Mouse (Mus musculus) frontal cortex, adult 2 months (tissue): ENCODE data around the gene Gm20388. TPM values are rescaled to one million over a fixed set of nuclear protein-coding genes. Genes with fewer than 3 reads are reported as not detected.

Experiments
- DNase-seq, 2 experiments: peaks; one replicate each; pipeline ENCODE4 v3.0.0; 2022; ENCODE audit warnings: low spot score in 1 of 2; ENCODE audit errors: extremely low spot score in 1 of 2
- polyA plus RNA-seq: library from polyadenylated mRNA; depleted of rRNA; stranded (reverse); fragments of >200 nt; gene quantifications from 2 replicates; pipeline ENCODE4 v1.2.3, GENCODE M21; 2012

Gm20388 gene
- polyA plus RNA-seq, 1 experiment = 22.2 TPM

DNA sequence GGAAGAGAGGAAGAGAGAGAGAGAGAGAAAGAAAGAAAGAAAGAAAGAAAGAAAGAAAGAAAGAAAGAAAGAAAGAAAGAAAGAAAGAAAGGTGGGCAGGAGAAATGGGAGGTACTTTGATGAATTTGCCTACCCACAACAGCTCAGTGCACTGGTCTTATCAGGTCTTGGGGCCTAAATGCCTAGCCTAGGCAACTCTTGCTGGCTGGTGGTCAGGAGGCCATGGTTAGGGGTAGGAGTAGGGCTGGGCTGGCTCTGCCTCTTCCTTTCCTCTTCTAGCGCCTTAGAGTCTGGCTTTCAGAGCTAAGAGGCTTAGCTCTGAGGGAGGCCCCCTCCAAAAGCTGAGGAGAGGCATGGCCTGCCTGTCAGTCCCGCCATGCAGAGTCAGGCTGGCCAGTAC, 713.0 kb downstream of the Gm20388 start:
- no peak for DNase-seq

DNA sequence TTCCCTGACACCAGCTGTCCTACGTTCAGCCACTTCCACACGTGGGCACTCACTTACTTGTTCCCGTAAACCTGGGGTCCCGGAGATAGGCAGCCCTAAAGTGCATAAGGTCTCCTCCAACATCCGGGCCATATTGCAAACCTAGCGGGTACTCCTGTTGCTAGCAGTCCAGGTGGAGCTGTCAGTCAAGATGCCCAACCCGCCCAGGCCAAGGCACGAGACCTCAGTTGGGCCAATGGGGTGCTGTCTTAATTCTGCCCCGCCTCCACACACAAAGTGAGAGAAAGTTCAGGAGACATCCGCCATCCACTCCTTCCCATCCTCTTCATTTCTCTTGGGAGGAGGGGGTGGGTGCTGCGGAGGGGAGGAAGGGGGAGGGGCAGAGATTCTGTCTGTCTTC, 715.8 kb downstream of the Gm20388 start:
- DNase-seq = no peak

DNA sequence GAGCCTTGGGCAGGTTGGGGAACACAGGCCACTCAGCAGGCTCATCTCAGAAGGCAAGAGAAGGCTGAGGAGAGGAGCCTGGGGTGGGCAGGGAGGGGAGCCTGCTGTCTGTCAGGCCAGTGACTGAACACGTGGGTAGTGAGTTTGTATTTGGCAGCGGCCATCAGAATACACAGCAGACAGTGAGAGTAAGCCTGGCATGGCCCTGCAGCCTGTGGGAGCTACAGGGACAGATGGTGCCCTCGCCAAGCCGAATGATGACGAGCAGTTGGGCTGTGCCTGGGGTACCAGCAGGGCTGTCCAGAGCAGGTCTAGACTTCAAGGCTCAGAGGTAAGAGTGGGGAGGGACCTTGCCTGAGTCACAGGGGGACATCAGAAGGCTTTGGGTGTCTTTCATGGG, 716.7 kb downstream of the Gm20388 start:
- no peak for DNase-seq

DNA sequence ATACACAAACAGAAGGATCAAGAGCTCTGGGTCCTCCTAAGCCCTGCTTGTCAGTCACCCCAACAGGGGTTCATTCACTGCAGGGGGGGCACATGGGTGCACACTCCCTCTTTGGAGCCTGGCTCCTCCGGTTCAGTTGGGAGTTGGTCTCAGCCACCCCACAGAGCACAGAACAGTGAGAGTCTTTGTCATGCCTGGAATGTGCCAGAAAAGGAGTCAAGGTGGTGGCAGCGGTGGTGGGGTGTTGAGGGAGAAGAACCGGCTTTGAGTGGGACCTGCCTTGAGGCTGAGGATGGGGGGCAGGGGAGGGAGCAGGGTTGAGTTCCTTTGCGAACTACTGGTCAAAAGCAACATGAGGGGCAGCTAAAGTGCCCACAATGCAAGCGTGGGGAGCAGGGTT, 719.4 kb downstream of the Gm20388 start:
- no peak for DNase-seq

DNA sequence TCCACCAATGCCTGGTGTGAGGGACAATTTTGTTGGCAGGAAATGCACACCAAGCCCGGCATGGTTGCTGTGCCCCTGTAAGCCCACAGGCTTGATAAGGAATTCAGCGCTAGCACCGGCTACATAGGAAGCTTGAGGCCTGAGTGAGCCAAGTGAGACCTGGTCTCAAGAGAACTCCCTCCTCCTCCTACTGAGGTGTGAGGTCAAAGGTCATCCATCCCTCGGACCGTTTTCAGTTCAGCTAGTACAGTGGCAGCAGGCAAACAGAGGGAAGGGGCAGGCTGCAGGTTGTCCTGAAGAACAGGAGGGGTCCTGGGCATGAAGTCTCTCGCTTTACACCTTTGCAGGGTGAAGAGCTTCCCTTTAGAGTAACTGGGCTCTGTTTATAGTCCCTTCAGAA, 720.2 kb downstream of the Gm20388 start:
- no peak for DNase-seq

DNA sequence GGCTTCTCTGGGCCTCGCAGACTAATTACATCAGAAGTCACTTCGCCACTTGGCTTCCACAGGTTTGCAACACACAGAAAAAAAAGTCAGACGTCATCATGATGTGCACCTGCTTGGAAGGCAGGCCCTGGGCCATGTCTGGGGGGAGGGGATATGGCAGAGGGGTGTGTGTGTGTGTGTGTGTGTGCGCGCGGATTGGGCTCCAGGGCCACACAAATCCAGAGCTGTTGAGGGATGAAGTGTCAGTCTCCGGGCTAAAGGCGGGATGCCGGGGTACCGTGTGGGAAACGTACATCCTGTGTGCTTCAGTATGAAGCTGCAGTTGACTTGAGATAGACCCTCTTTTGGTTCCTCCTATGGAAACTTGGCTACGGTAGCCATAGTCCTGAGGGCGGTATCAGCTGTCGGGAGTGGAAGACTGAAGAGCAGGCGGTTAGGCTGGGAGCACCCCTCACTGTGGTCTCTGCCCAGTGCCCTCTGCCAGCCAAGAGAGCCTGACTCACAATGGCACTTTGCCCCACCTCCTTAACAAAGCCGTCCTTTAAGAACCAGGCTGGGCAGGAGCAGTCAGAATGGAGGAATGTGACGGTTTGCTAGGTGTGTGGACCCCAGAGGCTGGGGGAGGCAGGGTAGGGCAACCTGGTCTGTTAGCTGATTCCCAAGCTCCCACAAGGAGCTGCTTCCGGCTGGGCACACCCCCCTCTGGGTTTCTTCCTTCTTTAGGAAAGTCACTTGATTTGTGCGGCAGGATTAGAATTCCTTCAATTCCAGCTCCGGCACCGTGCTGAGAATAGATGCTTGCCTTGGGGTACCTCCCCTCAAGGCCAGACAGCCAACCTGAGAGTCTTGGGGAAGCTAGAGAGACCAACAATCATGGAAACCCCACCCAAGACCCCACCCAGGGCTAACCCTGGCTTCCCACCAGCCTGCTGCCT, 721.1 kb downstream of the Gm20388 start:
- no peak for DNase-seq

DNA sequence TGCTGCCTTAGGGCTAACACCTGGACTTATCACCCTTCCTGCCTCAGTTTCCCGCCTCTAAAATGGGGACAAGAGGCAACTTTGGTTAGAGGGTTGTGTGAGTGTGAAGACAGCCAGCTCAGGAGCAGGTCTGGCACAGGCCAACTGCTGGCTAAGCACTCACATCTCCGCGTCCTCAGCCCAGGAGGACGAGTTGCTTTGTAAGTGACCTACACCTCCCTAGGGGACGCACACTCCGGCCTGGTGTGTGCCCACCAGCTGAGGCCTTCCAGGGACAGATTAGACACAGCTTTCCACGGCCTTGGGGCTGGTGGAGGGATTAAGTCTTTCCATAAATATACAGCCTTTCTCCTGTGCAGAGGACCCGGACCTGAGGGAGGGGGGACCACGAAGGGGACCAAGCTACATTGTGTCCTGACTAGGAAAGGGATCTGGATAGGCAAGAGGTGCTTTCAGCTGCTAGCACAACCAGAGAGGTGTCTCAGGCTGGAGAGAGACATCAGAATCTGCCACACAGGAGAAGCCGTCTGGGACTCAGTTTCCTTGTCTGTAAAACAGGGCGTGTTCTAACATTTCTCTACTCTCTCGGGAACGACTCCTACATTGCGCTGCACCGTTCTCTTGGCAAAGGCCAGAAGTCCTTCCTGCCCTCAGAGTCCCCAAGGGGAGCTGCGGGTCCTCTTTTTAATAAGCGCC, 722.5 kb downstream of the Gm20388 start:
- no peak for DNase-seq

DNA sequence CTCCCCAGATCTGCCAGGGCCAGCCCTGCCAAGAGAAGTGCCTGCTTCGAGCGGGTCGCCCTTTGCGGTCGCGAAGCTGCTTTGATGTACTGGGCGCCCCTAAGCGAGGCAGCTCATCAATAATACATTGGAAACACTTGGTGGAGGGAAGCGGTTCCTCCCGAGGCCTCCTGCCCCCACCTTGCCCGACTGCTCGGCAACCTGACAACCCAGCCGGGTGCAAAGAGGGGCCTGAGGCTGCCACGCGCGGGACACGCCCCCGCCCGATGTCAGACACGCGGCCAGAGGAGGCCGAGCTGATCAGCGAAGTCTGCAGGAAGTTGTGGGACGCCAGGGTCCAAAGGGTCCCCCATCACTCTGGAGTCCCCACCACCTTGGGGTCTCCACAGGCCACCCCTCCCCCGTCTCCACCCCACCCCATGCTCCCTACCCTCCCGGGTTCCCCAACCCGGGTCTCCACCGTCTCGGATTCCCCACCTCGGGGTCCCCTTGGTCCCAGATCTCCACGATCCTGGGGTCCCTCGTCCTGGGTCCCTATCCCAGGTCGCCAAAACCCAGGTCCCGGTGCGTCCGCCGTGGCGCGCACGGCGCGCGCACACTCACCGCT, 723.1 kb downstream of the Gm20388 start:
- DNase-seq = no peak

DNA sequence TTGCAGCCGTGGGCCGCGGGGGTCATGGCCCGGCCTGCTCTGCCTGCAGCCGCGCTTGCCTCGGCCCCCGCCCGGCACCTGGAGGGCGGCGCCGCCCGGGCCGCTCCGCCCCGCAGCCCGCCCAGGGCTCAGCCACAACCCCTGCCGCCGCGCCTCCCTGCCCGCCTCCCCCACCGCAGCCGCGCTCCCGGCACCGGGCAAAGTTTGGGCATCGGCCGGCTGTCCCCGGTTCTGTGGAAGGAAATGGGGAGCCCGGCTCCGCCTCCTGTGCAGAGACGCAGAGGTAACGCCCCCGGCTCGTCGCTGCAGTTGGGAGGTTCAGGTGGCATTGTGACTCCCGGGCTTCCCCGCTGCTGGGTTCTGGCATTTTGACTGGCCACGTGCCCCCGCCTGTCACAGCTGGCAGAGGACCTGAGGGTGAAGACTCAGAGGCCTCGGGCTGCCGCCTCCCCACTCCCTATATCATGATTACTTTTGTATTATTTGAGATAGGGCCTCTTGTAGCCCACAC, 723.7 kb downstream of the Gm20388 start:
- DNase-seq = peak in 1 of 2 experiments; percentile 45

DNA sequence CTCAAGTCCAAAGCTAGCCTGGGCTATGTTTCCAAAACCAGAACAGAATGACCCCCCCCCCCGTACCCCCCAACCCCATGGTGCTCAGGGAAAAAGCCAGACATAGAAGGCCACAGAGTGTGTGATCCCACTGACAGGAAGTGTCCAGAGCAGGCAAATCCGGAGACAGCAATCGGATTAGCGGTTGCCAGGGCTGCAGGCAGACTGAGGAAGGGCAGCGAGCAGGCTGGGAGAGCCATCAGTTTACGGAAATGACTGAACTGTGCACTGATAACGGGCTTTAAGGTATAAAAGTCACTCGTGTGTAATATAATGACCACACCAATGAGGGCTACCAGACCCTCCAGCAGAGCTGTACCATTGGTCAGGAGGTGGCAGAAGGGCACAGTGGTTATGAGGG, 730.6 kb downstream of the Gm20388 start:
- no peak for DNase-seq

DNA sequence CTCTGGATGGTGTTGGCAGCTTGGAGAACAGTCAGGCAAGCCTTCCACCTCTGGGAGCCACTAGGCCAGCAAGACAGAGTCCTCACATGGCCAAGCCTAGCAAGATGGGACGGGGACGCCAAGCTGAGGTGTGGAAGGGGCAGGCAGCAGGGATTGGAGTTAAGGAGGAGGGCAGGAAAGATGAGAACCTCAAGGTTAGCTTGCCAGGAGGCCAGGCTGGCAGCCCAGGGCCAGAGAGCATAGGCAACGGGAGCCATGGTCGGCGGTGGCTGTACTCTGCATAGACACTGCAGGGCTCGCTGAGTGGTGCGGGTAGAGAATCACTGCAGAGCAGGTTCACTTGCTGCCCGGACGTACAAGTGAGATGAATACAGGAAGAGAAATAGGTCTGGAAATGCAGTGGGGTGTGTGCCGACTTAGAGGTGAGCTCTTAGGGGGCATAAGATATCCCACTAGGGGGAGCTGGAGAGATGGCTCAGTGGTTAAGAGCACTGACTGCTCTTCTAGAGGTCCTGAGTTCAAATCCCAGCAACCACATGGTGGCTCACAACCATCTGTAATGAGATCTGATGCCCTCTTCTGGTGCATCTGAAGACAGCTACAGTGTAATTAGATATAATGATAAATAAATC, 731.5 kb downstream of the Gm20388 start:
- DNase-seq = no peak

DNA sequence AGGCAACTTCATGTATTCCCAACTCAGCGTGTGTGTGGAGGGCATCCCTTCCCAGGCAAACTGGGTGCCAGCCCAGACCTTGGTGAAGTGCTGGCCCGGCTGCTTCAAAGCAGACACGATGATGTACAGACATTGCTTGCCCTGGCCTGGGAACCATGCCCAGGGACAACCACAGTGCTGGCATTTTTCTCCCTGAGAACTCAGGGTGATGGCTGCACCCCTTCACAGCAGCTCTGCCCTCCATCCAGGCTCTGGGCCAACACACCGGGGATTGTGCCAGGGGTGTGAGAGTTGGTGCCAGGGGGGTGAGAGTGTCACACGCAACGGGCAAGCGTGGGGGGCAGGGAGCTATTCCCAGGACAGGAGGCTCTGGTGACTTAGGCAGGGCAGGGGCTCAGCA, 734.0 kb downstream of the Gm20388 start:
- peak; percentile 55 to 81 for DNase-seq

DNA sequence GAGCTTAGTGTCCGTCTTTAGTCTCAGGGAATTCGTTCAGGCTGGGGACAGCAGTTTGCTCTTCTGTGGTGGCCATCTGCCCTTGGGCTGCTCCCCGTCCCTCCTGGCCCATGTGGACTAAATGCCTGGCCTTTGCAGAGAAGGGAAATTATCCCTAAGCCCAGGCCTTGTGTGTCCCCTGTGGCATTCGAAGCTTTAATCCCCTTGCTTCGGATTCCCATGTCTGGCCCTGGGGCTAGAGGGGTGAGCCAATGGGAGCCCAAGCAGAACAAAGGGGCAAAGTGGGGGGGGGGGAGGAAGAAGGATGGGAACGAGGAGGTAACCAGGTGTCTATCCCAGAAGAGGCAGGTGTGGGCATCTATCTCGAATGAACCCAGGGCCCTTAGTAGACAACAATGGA, 736.9 kb downstream of the Gm20388 start, which contains the start of gene 1190005I06Rik:
Gene 1190005I06Rik, minus strand, starts transcription at position 101 of the 400 bp plus-strand sequence.
- no peak for DNase-seq

DNA sequence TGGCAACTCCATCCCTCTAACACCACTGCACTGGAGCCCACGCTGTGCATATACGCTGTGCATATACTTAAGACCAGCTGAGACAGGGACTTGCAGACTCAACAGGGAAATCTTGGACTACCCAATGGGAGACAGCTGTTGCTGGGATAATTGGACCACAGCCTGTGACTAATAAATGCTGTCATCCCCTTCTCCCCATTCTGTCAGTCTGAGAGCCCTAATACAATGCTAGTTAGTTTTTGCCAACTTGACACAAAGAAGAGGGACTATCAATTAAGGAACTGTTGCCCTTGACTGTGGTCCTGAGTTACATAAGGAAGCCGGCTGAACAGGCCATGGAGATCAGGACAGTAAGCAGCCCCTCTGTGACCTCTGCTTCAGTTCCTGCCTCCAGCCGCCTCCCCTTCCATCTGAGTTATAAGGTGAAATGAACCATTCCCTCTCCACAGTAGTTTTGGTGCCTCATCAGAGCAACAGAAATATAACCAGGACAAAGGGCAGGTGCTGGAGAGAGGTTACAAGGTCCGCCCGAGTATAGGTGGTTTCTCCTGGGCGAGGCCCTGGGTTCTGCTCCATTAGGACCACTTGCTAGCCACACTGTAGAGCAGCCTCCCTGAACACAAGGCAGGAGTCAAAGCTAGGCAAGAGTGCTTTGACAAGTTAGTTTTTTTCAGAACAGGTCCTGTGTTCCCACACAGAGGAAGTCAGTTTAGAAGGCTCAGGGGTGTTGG, 745.8 kb downstream of the Gm20388 start:
- no peak for DNase-seq

DNA sequence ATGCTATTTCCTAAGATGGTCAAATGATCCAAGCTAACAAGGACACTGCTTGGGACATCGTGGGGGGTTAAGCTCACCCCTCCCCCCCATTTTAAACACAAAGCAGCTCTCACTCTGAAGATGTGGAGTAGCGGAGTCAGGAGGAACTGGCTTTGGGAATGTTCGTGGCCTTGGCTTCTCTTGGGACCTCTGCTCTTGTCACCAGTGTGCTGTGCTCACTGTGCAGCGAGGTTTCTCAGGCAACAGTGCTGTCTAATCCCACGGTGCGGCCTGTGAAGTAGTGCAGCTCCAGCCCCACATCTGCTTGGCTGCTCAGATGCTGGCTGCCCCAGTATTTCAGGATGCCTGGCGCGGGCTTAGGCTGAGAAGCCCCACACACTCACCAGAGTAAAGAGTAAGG, 746.8 kb downstream of the Gm20388 start:
- DNase-seq = no peak

DNA sequence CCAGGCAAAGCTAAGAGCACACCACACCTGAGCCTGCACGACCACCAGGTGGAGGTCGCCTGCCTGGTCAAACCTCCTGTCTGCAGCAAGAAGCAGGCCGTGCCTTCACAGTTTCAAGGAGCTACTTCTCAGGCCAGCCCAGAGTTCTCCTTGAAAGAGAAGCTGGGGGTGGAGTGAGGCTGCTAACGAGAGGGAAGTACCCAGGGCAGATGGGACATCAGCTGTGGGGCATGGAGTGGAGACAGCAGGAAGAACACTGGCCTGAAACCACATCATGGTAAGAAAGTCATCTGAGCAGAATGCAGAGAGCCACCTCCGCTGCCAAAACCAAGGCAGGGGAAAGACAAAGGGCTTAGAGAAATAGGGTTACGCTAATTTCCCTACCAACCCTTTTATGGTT, 753.9 kb downstream of the Gm20388 start:
- DNase-seq = no peak

DNA sequence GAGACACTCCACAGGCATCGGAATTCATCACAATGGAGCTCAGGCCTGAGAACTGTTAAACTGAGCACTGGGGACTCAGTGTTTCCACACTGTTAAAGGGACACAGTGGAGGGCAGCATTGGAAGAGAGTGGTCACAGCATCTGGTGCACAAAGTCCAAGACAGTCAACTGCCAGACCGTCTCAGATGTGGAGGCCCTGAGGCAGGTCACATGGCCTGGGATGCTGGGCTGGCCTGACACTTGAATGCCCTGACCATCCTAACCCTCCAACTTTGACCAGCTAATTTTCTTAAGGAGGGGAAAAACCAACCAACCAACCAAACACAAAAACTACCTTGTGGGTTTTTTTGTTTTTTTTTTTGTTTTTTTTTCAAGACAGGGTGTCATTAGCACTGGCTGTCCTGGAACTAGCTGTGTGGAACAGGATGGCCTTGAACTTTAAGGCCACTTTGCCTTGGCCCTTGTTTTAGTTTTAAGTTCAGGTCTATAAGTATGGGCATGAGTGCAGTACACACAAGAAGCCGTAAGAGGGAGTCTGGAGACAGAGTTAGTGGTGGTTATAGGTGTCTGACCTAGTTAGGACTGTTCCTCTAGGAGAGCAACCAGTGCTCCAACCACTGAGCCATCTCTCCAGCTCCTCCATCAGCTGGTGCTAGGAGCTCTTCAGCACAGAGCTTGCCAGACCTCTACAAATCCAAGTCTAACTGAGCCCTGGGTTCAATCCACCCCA, 755.2 kb downstream of the Gm20388 start:
- no peak for DNase-seq

DNA sequence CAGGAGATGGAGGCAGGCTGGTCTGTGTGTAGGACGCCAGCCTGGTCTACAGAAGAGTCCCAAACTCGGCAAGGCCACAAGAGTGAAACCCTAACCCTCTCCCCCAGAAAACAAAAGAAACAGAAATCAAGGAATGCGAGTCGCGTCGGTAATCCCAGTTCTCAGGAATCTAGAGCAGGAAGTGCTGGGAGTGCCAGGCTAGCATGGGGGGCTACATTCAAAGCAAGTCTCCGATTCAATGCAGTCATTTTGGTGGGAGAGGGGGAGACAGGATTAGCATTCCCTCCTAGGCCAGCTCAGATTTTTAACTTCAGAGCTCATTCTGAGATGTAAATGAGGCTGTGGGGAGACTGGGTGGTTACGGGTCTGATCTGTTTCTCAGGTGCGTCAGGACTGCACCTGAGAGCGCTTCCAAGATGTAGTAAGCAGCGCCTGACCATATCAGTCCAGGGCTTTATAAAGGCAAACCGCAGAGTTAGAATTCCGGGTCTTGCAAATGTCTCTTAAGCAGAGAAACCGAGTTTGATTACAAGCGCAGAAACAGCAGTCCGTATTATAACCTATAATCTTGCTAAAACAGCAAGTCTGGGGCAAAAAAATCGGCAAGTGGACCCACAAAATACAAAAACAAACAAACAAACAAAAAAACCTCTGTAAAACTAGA, 756.3 kb downstream of the Gm20388 start:
- no peak for DNase-seq
